Mouse (Mus musculus) CD8-positive naive resting alpha-beta T cell, adult 2 months (primary cell): ENCODE data around the gene Anxa9.

Experiments
- DNase-seq, 2 experiments: peaks; one replicate each; pipeline ENCODE4 v3.0.0; 2022; ENCODE audit warnings: low read depth in 2 of 2, low spot score in 2 of 2

Gene Anxa9

DNA sequence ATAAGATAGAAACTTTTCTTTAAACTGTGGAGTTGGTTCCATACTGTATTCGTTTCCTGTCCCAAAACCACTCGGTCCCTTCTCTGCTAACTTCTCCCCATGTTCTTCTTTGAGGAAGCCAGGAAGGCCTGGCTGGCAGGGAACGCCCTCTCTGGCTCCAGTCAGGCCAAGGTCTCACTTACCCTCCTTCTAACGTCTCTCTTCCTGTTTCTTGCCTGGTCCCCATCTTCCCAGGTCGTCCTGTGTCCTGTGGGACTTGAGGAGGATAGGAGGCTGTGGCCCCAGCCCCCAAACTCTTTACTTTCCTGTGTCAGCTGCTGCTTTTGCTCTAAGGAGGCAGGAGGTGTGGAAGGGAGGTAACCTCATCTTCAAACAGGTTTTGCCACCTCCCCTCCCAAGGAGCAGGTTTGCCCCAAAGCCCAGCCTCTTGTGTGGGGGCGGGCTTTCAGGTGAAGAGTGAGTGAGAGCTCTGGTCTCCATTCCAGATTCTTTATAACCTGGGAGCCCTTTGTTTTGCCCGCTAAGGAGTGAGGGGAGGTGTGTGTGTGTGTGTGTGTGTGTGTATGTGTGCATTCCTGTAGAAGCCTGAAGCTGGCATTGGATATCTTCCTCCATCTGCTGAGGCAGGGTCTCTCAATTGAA, 56.1 kb downstream of the Anxa9 start, which contains the start of gene Bnipl:
Bnipl (minus strand) TSS at position 411 of the 642 bp plus-strand sequence.
- DNase-seq, result no peak

DNA sequence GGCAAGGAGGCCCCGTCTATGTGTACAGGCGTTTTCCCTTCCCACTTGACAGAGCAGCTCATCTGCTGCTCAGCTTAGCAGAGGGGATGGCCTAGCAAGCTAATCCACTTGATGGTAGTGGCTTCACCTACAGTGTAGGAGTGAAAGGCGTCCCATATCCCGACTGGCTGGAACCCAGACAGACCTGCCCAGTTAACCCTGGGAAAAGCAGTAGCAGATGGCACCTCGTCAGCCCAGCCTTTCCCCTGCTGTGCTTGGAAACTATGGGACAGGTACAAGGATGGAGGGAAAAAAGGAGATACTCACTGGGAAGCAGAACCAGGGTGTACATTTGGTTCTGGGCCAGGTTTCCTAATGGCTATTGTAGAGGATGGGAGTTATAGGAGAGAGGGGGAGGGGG, 56.6 kb downstream of the Anxa9 start:
- no peak for DNase-seq

DNA sequence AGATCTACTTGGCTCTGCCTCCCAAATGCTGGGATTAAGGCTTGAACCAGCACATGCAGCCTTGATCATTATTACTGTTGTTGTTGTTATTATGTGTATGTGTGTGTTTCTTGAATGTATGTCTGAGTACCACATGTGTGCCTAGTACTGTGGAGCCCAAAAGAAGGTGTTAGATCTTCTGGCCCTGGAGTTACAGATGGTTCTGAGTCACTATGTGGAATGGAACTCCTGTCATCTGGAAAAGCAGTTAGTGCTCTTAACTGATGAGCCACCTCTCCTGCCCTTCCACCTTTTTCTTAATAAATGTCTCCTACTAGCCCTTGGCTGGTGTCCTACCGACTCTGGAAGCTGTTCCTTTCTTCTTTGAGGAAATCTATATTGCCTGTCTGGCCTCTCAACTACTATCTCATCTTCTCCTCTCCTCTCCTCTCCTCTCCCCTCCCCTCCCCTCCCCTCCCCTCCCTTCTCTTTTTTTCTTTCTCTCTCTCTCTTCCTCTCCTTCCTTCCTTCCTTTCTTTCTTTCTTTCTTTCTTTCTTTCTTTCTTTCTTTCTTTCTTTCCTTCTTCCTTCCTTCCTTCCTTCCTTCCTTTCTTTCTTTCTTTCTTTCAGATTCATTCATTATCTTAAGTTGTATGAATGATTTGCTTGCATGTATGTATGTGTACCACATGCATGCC, 59.2 kb downstream of the Anxa9 start:
- no peak for DNase-seq

DNA sequence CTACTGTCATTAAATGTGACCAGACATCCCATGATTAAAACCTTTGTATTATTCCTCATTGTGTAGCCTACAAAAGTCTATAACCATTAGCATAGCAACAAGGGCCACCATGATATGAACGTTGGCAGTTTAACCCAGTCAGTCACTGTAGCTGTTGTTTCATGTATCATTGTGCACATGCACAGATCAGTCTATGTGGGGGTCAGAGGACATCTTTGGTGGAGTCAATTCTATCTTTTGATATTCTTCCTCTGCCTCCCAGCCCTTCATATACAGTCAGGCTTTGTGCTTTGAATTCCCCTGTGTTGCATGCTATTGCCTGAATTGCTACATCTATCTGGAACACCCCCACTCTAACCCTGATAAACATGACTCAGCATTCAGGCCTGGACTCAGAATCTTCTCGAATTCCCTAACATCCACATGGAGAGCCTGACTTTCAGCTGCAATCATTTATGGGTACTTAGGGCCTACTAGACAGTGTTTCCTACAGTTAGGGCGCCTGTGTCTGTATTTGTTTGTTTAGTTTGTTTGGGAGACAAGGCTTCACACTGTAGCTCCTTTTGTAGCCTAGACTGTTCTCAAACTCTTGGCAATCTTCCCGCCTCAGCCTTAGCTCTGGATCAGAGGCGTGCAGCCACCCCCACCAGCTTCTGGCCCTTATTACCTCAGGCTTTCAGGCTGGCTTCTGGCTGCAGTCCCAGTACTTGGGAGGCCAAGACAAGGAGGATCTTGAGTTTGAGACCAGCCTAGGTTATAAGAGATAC, 60.3 kb downstream of the Anxa9 start:
- DNase-seq, result no peak
